Mouse (Mus musculus): ENCODE measurements at regions not wholly inside any gene's neighbourhood (a gene's known extent, or its start where the extent isn't known, plus 50 kb on each side); places are given as distances from the start of the nearest gene placed in this dataset.
A peak's percentile ranks its signal among the peaks of the same experiment; 100 is the strongest.

DNA sequence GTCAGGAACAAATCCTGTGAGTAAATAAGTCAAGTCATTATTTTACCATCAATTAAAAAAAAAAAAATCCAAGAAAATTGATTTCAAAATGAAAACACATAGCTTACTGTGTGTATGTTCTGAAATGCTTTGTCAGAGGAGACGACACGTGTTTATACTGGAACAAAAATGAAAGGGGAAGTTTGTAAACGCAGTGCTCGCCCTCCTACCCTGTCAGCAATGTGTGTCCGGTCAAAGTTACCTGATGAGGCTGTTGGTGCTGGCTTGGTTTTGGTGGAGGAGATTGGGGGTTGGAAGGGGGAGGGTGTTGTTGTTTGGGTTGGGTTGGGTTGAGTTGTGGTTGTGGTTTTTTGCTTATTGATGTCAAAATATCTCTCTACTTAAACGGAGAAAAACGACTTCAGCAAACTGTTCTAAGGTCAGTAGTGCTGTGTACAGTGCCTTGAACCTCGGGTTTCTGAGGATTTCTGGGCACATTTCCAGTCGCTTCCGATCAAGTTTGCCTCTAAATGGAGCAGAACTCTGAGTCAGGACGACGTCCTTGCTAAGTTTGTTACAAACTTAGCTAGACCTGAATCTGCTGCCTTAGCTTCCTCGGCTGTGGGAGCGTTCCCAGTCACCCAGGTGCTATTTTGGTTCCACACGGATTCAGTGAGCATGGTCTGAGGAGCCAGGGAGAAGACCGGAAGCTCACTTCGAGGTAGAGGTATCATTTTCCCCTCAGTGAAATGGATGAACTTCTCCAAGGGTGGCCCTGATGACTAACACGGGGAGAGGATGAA is 111.6 kb upstream of the Frmd6 start:
- no peak for DNase-seq (ENCODE audit: low spot score in 2 of 2)

GRCm38 (mm10) chr12:70714281-70714679 is 111.0 kb upstream of the Frmd6 start:
- DNase-seq (ENCODE audit: low spot score in 2 of 2), result no peak

DNA sequence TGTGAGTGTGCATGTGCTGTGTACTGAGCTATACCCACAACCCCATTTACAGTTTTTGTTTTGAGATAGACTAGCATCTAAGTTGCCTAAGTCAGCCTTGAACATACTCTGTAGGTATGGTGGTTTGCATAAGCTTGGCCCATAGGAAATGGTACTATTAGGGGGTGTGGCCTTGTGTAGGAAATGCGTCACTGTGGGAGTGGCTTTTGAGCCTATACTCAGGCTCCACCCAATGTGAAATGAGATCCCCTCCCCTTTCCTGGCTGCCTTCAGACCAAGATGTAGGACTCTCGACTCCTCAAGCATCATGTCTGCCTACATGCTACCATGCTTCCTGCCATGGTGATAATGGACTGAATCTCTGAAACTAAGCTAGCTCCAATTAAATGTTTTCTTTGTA is 109.5 kb upstream of the Frmd6 start:
- DNase-seq (ENCODE audit: low spot score in 2 of 2), result no peak

DNA sequence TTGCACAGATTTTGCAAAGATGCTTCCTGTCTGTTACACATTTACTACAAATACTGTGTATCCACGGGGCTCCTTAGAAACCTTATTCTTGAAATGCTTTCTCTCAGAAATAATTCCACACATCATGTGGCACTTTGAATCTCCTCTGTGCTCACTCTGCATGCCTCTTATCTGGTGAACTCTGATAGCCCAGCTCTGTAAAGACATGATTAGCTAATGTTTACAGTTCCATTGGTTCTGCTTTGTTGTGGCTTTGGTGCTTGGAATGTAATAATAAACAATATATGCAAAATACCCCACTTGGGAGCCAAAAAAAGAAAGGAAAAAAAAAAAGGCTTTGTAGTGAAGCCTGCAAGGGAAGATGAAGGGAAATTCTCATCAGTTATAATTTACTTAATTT is 106.7 kb upstream of the Frmd6 start:
- no peak for DNase-seq (ENCODE audit: low spot score in 2 of 2)

GRCm38 (mm10) chr12:70719255-70719654 is 106.1 kb upstream of the Frmd6 start:
- DNase-seq (ENCODE audit: low spot score in 2 of 2), result no peak

DNA sequence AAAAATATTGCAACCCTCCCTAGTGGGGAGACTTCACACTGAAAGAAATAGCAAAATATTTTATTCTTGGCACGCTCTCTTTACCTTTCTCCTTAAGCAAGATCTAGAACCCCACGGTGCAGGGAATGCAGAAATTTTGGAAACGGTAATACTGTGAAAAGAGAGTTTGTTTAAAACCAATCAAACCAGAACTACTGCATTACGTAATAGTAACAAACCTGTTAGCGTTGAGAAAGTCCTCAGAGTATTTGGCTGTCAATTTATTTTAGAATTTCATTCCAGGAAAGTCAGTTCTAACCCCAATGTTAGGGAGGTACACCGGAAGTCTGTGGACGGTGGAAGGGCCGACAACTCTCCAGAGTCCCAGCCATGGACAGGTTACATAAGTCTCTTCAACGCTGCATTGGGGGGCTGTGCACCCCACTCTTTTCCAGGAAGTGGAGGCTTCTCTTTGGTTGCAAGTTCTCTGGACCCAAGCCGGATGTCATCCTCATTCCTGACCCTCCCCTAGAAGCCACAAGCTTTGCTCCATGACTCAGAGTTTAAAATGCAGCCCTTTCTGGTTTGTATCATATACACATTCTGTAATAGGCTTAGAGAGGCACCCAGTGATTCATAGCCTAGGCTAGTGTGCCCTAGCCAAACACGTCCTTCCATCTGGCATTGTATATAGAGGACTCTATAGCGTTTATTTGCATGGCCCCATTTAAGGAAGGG is 105.0 kb upstream of the Frmd6 start:
- no peak for DNase-seq (ENCODE audit: low spot score in 2 of 2)

- no peak for DNase-seq (ENCODE audit: low spot score in 2 of 2)
Measured at GRCm38 (mm10) chr12:70725326-70725725, 100.0 kb upstream of the Frmd6 start.

DNA sequence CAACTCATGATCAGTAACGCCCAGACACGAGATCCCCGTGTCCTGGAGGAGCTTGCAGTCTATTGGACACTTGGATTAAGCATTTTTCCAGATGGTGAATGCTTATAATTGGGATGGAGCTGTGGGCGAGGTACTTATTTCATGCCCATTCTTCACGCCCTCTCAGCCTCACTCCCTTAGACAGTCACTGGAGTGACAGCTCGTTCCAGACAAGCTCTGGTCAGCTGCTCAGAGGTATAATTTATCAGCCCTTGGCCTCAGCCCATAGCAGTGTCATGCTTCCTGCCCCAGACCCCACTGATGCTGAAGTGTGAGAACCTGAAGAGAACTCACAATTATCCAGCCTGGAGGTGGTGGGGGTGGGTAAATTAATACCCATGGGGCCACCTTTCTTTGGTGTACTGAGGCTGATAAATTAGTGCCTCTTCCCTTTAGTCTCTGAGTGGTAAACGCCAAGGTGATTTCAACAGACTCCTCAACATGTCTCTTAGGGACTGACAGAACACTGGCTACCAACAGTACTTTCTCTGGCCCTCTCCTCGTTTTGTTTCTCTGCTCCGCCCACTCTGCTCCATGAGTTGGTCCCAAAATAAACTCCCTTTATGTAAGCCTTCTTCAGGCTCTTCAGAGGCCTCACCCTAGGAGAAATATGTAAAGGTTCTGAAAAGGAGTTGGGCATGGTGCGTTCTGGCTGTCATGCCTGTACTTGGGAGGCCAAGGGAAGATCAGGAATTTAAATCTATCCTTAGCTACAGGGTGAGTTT is 97.6 kb upstream of the Frmd6 start:
- no peak for DNase-seq (ENCODE audit: low spot score in 2 of 2)

DNA sequence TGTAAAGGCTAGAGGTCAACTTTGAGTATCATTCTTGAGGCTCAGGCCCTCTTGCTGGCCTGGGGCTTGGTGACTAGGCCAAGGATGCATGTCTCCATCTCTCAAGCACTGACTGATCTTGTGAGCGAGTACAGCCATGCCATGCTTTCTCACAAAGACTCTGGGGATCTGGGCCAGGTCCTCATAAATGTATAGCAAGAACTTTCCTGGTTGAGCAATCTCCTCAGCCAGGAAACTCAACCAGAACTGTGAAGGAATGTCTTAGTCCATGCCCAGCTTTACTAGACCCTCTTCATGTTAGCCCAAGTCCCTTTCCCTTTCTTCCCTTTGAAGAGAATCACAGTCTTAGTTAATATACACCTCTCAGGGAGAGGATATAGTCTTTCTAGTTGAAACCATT is 96.9 kb upstream of the Frmd6 start:
- no peak for DNase-seq (ENCODE audit: low spot score in 2 of 2)

DNA sequence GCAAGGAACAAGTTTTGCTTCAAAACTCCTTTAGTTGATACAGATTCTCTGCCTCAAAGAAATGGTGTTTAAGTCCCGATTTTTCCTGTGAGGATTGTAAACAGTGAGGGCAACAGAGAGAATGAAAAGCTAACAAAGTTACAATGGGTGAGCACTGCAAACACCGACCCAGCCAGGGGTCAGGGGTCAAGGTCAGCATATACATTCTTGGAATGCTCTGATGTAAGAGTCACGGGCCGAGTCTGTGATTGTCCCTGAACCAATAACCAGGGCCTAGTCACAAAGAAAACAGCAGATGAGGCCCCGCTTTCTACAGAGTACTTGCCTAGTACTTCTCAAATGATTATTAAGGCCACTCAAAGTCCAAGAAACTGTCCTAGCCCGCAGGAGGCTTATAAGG is 95.4 kb upstream of the Frmd6 start:
- DNase-seq (ENCODE audit: low spot score in 2 of 2), result no peak

- DNase-seq (ENCODE audit: low spot score in 2 of 2), result no peak
Measured at GRCm38 (mm10) chr12:70731498-70731897, 93.8 kb upstream of the Frmd6 start.

GRCm38 (mm10) chr12:70732591-70732990 is 92.7 kb upstream of the Frmd6 start:
- no peak for DNase-seq (ENCODE audit: low spot score in 2 of 2)

- no peak for DNase-seq (ENCODE audit: low spot score in 2 of 2)
Measured at GRCm38 (mm10) chr12:70738554-70738953, 86.8 kb upstream of the Frmd6 start.

GRCm38 (mm10) chr12:70739316-70739715 is 86.0 kb upstream of the Frmd6 start:
- DNase-seq (ENCODE audit: low spot score in 2 of 2), result no peak

GRCm38 (mm10) chr12:70739766-70740165 is 85.5 kb upstream of the Frmd6 start:
- no peak for DNase-seq (ENCODE audit: low spot score in 2 of 2)

GRCm38 (mm10) chr12:70742836-70743235 is 82.5 kb upstream of the Frmd6 start:
- DNase-seq (ENCODE audit: low spot score in 2 of 2), result no peak

DNA sequence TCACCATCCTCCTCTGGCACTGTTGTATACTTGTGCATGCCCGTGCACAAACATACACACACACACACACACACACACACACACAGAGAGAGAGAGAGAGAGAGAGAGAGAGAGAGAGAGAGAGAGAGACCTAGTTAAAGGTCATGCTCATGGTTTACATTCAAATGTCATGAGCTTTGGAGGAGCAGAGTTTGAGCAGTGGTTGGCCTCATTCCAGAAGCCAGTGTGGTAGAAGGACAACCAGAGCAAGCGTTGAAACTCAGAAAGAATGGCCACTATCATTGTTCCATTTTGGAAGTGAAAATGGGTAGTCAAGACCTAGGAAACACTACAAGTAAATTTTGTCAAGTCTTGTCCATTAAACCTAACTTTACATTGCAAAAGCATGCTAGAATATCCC is 79.6 kb upstream of the Frmd6 start:
- no peak for DNase-seq (ENCODE audit: low spot score in 2 of 2)

GRCm38 (mm10) chr12:70749651-70750050 is 75.7 kb upstream of the Frmd6 start:
- no peak for DNase-seq (ENCODE audit: low spot score in 2 of 2)

- DNase-seq (ENCODE audit: low spot score in 2 of 2), result no peak
Measured at GRCm38 (mm10) chr12:70750651-70751578, 74.4 kb upstream of the Frmd6 start.

- peak in 1 of 2 experiments; percentile 22 for DNase-seq (ENCODE audit: low spot score in 2 of 2)
Measured at GRCm38 (mm10) chr12:70752266-70752910, 72.9 kb upstream of the Frmd6 start.

- DNase-seq (ENCODE audit: low spot score in 2 of 2), result no peak
Measured at GRCm38 (mm10) chr12:70752911-70753290, 72.4 kb upstream of the Frmd6 start.
